Mouse (Mus musculus) lung, adult 2 months (tissue): Measurements from ENCODE around the gene Yipf1.

Experiments
- CTCF ChIP-seq: fragments of 200-500 bp; IDR thresholded peaks from 2 replicates; pipeline ENCODE4 v1.5.1; 2011; ENCODE audit warnings: mild to moderate bottlenecking, low read length, control low read depth; ENCODE audit not compliant: insufficient read depth
- POLR2A ChIP-seq: fragments of 200-500 bp; IDR thresholded peaks from 2 replicates; pipeline ENCODE4 v1.6.1; 2011; ENCODE audit warnings: low read depth, mild to moderate bottlenecking, control low read depth, low read length, borderline replicate concordance; ENCODE audit errors: extremely low read depth

- TF ChIP-seq CTCF (no peak), POLR2A (no peak)
Observed at GRCm38 (mm10) chr4:107273683-107274082, 40.5 kb upstream of the Yipf1 start.
